Mouse (Mus musculus) yolk sac, embryonic 10.5 days (tissue): Measurements from ENCODE around the gene Gm16506.
"Not testable (repeated sequence)": the region's sequence is repeated elsewhere in the genome, so short reads cannot be mapped to it uniquely, and the experiment has no call there.

Experiments used
- DNase-seq: peaks from one replicate; pipeline ENCODE4 v3.0.0-alpha.2; 2017; ENCODE audit warnings: low spot score

Gm16506 gene

GRCm38 (mm10) chr14:43727385-43727784, at the start of gene Gm16506:
Gm16506 (minus strand) TSS chr14:43727485.
- DNase-seq = not testable (repeated sequence)

GRCm38 (mm10) chr14:43747566-43747965, 20.3 kb upstream of the Gm16506 start, which contains the start of gene Gm6526:
Gm6526 (plus strand) TSS chr14:43747866.
- DNase-seq = not testable (repeated sequence)

- DNase-seq = not testable (repeated sequence)
These were observed 29.7 kb downstream of the Gm16506 start, which contains the start of gene Gm7324 for GRCm38 (mm10) chr14:43697621-43698020. Gm7324 (plus strand) TSS chr14:43697828.

- DNase-seq = not testable (repeated sequence)
These were observed 50.2 kb downstream of the Gm16506 start, which contains the start of gene Gm8165 for GRCm38 (mm10) chr14:43677099-43677498. Gm8165 (minus strand) TSS chr14:43677199.
